Comparison of ENCODE assay signal across 28 mouse cellular contexts in genomic region chr12:31583726-31584125, GRCm38 (mm10). TPM values are rescaled to one million over a fixed set of nuclear protein-coding genes. Genes with fewer than 3 reads are reported as not detected.
"Had no signal": no experiment of that assay in that cellular context is flagged by ENCODE, and none has a peak within 500 bp of the region (broad histone marks: within the 10 kb centered on the region; RNA-seq: fewer than 3 reads in every experiment).

No protein-coding gene starts in this region.

- H3K4me1 ChIP-seq: heart, embryonic 15.5 days; kidney, embryonic 15.5 days; limb, embryonic 15.5 days; liver, embryonic 12.5 days had no signal

- H3K4me3 ChIP-seq: gastrocnemius, adult 2 months; heart, adult 2 months; heart, embryonic 13.5 days; heart, embryonic 15.5 days; hindbrain, embryonic 10.5 days; hindbrain, embryonic 12.5 days; kidney, embryonic 15.5 days; limb, embryonic 13.5 days; limb, embryonic 15.5 days; liver, embryonic 12.5 days had no signal

- H3K36me3 ChIP-seq: heart, embryonic 15.5 days; hindbrain, embryonic 10.5 days; hindbrain, embryonic 12.5 days; kidney, embryonic 15.5 days; limb, embryonic 13.5 days; limb, embryonic 15.5 days; liver, embryonic 12.5 days had no signal

- H3K27ac ChIP-seq: gastrocnemius, adult 2 months; heart, adult 2 months; heart, embryonic 13.5 days; heart, embryonic 15.5 days; hindbrain, embryonic 10.5 days; hindbrain, embryonic 12.5 days; hindbrain, embryonic 14.5 days; kidney, embryonic 15.5 days; kidney, postnatal 0 days; limb, embryonic 13.5 days; limb, embryonic 15.5 days; liver, embryonic 12.5 days; liver, embryonic 14.5 days had no signal

- ATAC-seq: hindbrain, embryonic 16.5 days; inflammation-experienced regulatory T-cells, adult 6 months; intestine, embryonic 16.5 days; liver, embryonic 12.5 days had no signal

- H3K27me3 ChIP-seq: heart, embryonic 13.5 days; heart, embryonic 15.5 days; hindbrain, embryonic 12.5 days; kidney, embryonic 15.5 days; limb, embryonic 13.5 days; limb, embryonic 15.5 days had no signal

- H3K9me3 ChIP-seq: heart, embryonic 15.5 days; hindbrain, embryonic 10.5 days; hindbrain, embryonic 12.5 days; kidney, embryonic 15.5 days; limb, embryonic 15.5 days had no signal

- H3K9ac ChIP-seq: heart, embryonic 13.5 days; heart, embryonic 15.5 days; hindbrain, embryonic 12.5 days; hindbrain, embryonic 14.5 days; kidney, embryonic 15.5 days; limb, embryonic 13.5 days; limb, embryonic 15.5 days; liver, embryonic 12.5 days; liver, embryonic 14.5 days had no signal

- DNase-seq: gastrocnemius, adult 2 months; gastrocnemius, postnatal 10 days; gastrocnemius, postnatal 25 days; heart, adult 2 months; heart, postnatal 4 days; kidney, adult 11 months; kidney, adult 2 months; kidney, adult 9 months; kidney, postnatal 14 days; kidney, postnatal 36 days; layer of hippocampus, adult 9-11 months; layer of hippocampus, postnatal 36 days; left cerebral cortex, postnatal 4 days had no signal

- H3K4me2 ChIP-seq: heart, embryonic 11.5 days; heart, embryonic 13.5 days; heart, embryonic 15.5 days; hindbrain, embryonic 12.5 days; hindbrain, embryonic 14.5 days; kidney, embryonic 15.5 days; limb, embryonic 13.5 days; limb, embryonic 15.5 days; liver, embryonic 12.5 days had no signal

RNA-seq across cellular contexts. Expression of gene Slc26a4, which starts 24.0 kb away (rescaled TPM):
- polyA plus RNA-seq: heart, adult 2 months; hindbrain, embryonic 14.5 days; inflammation-experienced regulatory T-cells, adult 6 months; limb, embryonic 15.5 days; liver, embryonic 12.5 days; liver, embryonic 14.5 days had no signal
